Mouse (Mus musculus) heart, postnatal 0 days (tissue): Measurements from ENCODE around the gene Slc25a1.

Experiments
- CTCF ChIP-seq: IDR thresholded peaks from 2 replicates; pipeline ENCODE4 v1.5.1; 2016; ENCODE audit warnings: antibody characterized with exemption, control low read depth, low read depth
- EP300 ChIP-seq: IDR thresholded peaks from 2 replicates; pipeline ENCODE4 v1.6.1; 2016; ENCODE audit warnings: antibody characterized with exemption, low read depth

GRCm38 (mm10) chr16:17949421-17949877, 21.4 kb upstream of the Slc25a1 start:
- TF ChIP-seq CTCF (no peak), EP300 (no peak)
